Mouse (Mus musculus): ENCODE data around the gene Rab3gap1. TPM values are rescaled to one million over a fixed set of nuclear protein-coding genes. Genes with fewer than 3 reads are reported as not detected.

Gene Rab3gap1
- polyA plus RNA-seq, 1 experiment from 2014 or later, result 17.3 TPM

GRCm38 (mm10) chr1:127899401-127899800 is 30.8 kb downstream of the Rab3gap1 start:
- Histone ChIP-seq H3K4me1 (ENCODE audit: control insufficient read depth, insufficient read depth, low read length) (no peaks in the 10 kb centered on the region), H3K27ac (replicated peaks; ENCODE audit: low read depth, low read length) (no peak overlapping the region), H3K27me3 (ENCODE audit: control insufficient read depth, insufficient read depth, low read length) (no peaks in the 10 kb centered on the region), H3K4me3 (ENCODE audit: low read depth, low read length) (no peak overlapping the region), H3K9me3 (ENCODE audit: control insufficient read depth, low read length) (no peaks in the 10 kb centered on the region), H3K9ac (ENCODE audit: low read length) (no peak overlapping the region), H3K4me2 (ENCODE audit: low read depth, severe bottlenecking) (no peak overlapping the region), H3K36me3 (ENCODE audit: control insufficient read depth, insufficient read depth, low read length) (no peaks in the 10 kb centered on the region)
- DNase-seq (ENCODE audit: low spot score), result no peak
- 95% methylated on average over 1 of the region's 1 CpGs for WGBS
- ATAC-seq (ENCODE audit: insufficient number of reproducible peaks, low FRiP score, low TSS enrichment, low read depth), result no peak

GRCm38 (mm10) chr1:127904774-127905385 is 36.3 kb downstream of the Rab3gap1 start:
- ATAC-seq (ENCODE audit: insufficient number of reproducible peaks, low FRiP score, low TSS enrichment, low read depth) (no peak), DNase-seq (ENCODE audit: low spot score) (no peak)
- no peak overlapping the region for H3K9ac ChIP-seq (ENCODE audit: low read length)
- H3K4me2 ChIP-seq (ENCODE audit: low read depth, severe bottlenecking), result no peak overlapping the region
- H3K27ac ChIP-seq (replicated peaks; ENCODE audit: low read depth, low read length), result no peak overlapping the region
- 84% methylated on average over 2 of the region's 2 CpGs for WGBS
- no peaks in the 10 kb centered on the region for H3K9me3 ChIP-seq (ENCODE audit: control insufficient read depth, low read length)
- H3K27me3 ChIP-seq (ENCODE audit: control insufficient read depth, insufficient read depth, low read length), result no peaks in the 10 kb centered on the region
- H3K4me3 ChIP-seq (ENCODE audit: low read depth, low read length), result no peak overlapping the region
- no peaks in the 10 kb centered on the region for H3K36me3 ChIP-seq (ENCODE audit: control insufficient read depth, insufficient read depth, low read length)
- no peaks in the 10 kb centered on the region for H3K4me1 ChIP-seq (ENCODE audit: control insufficient read depth, insufficient read depth, low read length)

- ATAC-seq (ENCODE audit: insufficient number of reproducible peaks, low FRiP score, low TSS enrichment, low read depth) (no peak), DNase-seq (ENCODE audit: low spot score) (no peak)
- Histone ChIP-seq H3K27ac (replicated peaks; ENCODE audit: low read depth, low read length) (no peak overlapping the region), H3K4me1 (ENCODE audit: control insufficient read depth, insufficient read depth, low read length) (no peaks in the 10 kb centered on the region), H3K36me3 (ENCODE audit: control insufficient read depth, insufficient read depth, low read length) (no peaks in the 10 kb centered on the region), H3K4me2 (ENCODE audit: low read depth, severe bottlenecking) (no peak overlapping the region), H3K4me3 (ENCODE audit: low read depth, low read length) (no peak overlapping the region), H3K27me3 (ENCODE audit: control insufficient read depth, insufficient read depth, low read length) (no peaks in the 10 kb centered on the region), H3K9me3 (ENCODE audit: control insufficient read depth, low read length) (no peaks in the 10 kb centered on the region), H3K9ac (ENCODE audit: low read length) (no peak overlapping the region)
- 95% methylated on average over 4 of the region's 4 CpGs for WGBS
Measured at GRCm38 (mm10) chr1:127913116-127913515, 44.5 kb downstream of the Rab3gap1 start.

GRCm38 (mm10) chr1:127915316-127915715 is 46.7 kb downstream of the Rab3gap1 start:
- ATAC-seq (ENCODE audit: insufficient number of reproducible peaks, low FRiP score, low TSS enrichment, low read depth) (no peak), DNase-seq (ENCODE audit: low spot score) (no peak)
- WGBS, result 85% methylated on average over 6 of the region's 6 CpGs
- no peaks in the 10 kb centered on the region for H3K27me3 ChIP-seq (ENCODE audit: control insufficient read depth, insufficient read depth, low read length)
- no peak overlapping the region for H3K4me2 ChIP-seq (ENCODE audit: low read depth, severe bottlenecking)
- H3K9ac ChIP-seq (ENCODE audit: low read length), result no peak overlapping the region
- no peak overlapping the region for H3K27ac ChIP-seq (replicated peaks; ENCODE audit: low read depth, low read length)
- H3K4me3 ChIP-seq (ENCODE audit: low read depth, low read length), result no peak overlapping the region
- no peaks in the 10 kb centered on the region for H3K9me3 ChIP-seq (ENCODE audit: control insufficient read depth, low read length)
- H3K4me1 ChIP-seq (ENCODE audit: control insufficient read depth, insufficient read depth, low read length), result no peaks in the 10 kb centered on the region
- H3K36me3 ChIP-seq (ENCODE audit: control insufficient read depth, insufficient read depth, low read length), result no peaks in the 10 kb centered on the region

DNA sequence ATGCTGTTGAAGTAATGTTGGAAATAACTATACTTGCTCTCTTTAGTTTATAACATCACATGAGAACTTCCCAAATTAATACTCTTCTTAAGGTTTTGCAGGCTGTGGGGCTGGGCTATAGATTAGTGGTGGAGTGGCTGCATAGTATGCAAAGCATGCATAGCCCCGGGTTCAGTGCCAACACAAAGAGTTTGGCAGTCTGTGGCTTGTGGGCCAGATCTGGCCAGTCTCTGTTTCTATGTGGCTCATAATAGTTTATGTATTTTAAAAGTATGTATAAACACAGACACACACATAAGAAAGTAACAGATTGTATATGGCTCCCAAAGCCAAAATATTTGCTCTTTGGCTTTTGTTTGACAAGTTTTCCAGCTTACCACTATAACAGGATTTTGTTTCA is 47.2 kb downstream of the Rab3gap1 start:
- ATAC-seq (ENCODE audit: insufficient number of reproducible peaks, low FRiP score, low TSS enrichment, low read depth) (no peak), DNase-seq (ENCODE audit: low spot score) (no peak)
- Histone ChIP-seq H3K27ac (replicated peaks; ENCODE audit: low read depth, low read length) (no peak overlapping the region), H3K27me3 (ENCODE audit: control insufficient read depth, insufficient read depth, low read length) (no peaks in the 10 kb centered on the region), H3K4me1 (ENCODE audit: control insufficient read depth, insufficient read depth, low read length) (no peaks in the 10 kb centered on the region), H3K36me3 (ENCODE audit: control insufficient read depth, insufficient read depth, low read length) (no peaks in the 10 kb centered on the region; the same call in 1 of the 2 replicates), H3K9ac (ENCODE audit: low read length) (no peak overlapping the region), H3K4me2 (ENCODE audit: low read depth, severe bottlenecking) (no peak overlapping the region), H3K9me3 (ENCODE audit: control insufficient read depth, low read length) (no peaks in the 10 kb centered on the region), H3K4me3 (ENCODE audit: low read depth, low read length) (no peak overlapping the region)
- WGBS, result 81% methylated on average over 1 of the region's 1 CpGs

DNA sequence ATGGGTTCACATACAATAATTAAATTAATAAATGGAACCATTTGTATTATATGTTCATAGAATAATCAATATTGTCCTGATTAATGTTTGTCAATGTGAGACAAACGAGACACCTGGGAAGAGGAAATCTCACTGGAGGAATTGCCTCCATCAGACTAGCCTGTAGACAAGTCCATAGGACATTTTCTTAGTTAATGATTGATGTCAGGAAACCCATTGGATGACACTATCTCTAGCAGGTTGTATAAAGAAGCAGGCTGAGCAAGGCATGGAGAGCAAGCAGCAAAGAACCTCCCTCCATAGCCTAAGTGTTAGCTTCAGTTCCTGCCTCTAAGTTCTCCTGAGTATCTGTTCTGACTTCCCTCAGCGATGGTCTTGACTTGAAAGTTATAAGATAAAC is 64.8 kb downstream of the Rab3gap1 start:
- Histone ChIP-seq H3K9me3 (ENCODE audit: control insufficient read depth, low read length) (no peaks in the 10 kb centered on the region), H3K4me3 (ENCODE audit: low read depth, low read length) (no peak overlapping the region), H3K9ac (ENCODE audit: low read length) (no peak overlapping the region), H3K27ac (replicated peaks; ENCODE audit: low read depth, low read length) (no peak overlapping the region), H3K36me3 (ENCODE audit: control insufficient read depth, insufficient read depth, low read length) (peaks cover 3% of the 10 kb centered on the region; the same call in 1 of the 2 replicates), H3K4me1 (ENCODE audit: control insufficient read depth, insufficient read depth, low read length) (no peaks in the 10 kb centered on the region), H3K4me2 (ENCODE audit: low read depth, severe bottlenecking) (no peak overlapping the region), H3K27me3 (ENCODE audit: control insufficient read depth, insufficient read depth, low read length) (no peaks in the 10 kb centered on the region)
- ATAC-seq (ENCODE audit: insufficient number of reproducible peaks, low FRiP score, low TSS enrichment, low read depth), result no peak
- 94% methylated on average over 2 of the region's 2 CpGs for WGBS
- DNase-seq (ENCODE audit: low spot score), result no peak

- Histone ChIP-seq H3K9ac (ENCODE audit: low read length) (no peak overlapping the region), H3K4me3 (ENCODE audit: low read depth, low read length) (no peak overlapping the region), H3K27ac (replicated peaks; ENCODE audit: low read depth, low read length) (no peak overlapping the region), H3K9me3 (ENCODE audit: control insufficient read depth, low read length) (no peaks in the 10 kb centered on the region), H3K36me3 (ENCODE audit: control insufficient read depth, insufficient read depth, low read length) (peaks cover 12% of the 10 kb centered on the region; the same call in 1 of the 2 replicates), H3K4me2 (ENCODE audit: low read depth, severe bottlenecking) (no peak overlapping the region), H3K27me3 (ENCODE audit: control insufficient read depth, insufficient read depth, low read length) (no peaks in the 10 kb centered on the region), H3K4me1 (ENCODE audit: control insufficient read depth, insufficient read depth, low read length) (no peaks in the 10 kb centered on the region)
- 93% methylated on average over 5 of the region's 5 CpGs for WGBS
- DNase-seq (ENCODE audit: low spot score), result no peak
- ATAC-seq (ENCODE audit: insufficient number of reproducible peaks, low FRiP score, low TSS enrichment, low read depth), result no peak
Measured at GRCm38 (mm10) chr1:127934322-127934721, 65.7 kb downstream of the Rab3gap1 start.

- no peak overlapping the region for H3K27ac ChIP-seq (replicated peaks; ENCODE audit: low read depth, low read length)
- no peak overlapping the region for H3K9ac ChIP-seq (ENCODE audit: low read length)
- no peaks in the 10 kb centered on the region for H3K9me3 ChIP-seq (ENCODE audit: control insufficient read depth, low read length)
- H3K36me3 ChIP-seq (ENCODE audit: control insufficient read depth, insufficient read depth, low read length), result peaks cover 18% of the 10 kb centered on the region; the same call in 1 of the 2 replicates
- H3K4me3 ChIP-seq (ENCODE audit: low read depth, low read length), result no peak overlapping the region
- 78% methylated on average over 8 of the region's 8 CpGs for WGBS
- no peak overlapping the region for H3K4me2 ChIP-seq (ENCODE audit: low read depth, severe bottlenecking)
- H3K4me1 ChIP-seq (ENCODE audit: control insufficient read depth, insufficient read depth, low read length), result no peaks in the 10 kb centered on the region
- no peak for DNase-seq (ENCODE audit: low spot score)
- H3K27me3 ChIP-seq (ENCODE audit: control insufficient read depth, insufficient read depth, low read length), result no peaks in the 10 kb centered on the region
- ATAC-seq (ENCODE audit: insufficient number of reproducible peaks, low FRiP score, low TSS enrichment, low read depth), result no peak
Measured at GRCm38 (mm10) chr1:127937277-127937676, 68.7 kb downstream of the Rab3gap1 start.

- Histone ChIP-seq H3K9ac (ENCODE audit: low read length) (no peak overlapping the region), H3K36me3 (ENCODE audit: control insufficient read depth, insufficient read depth, low read length) (peaks cover 18% of the 10 kb centered on the region; the same call in 1 of the 2 replicates), H3K4me2 (ENCODE audit: low read depth, severe bottlenecking) (no peak overlapping the region), H3K27ac (replicated peaks; ENCODE audit: low read depth, low read length) (no peak overlapping the region), H3K27me3 (ENCODE audit: control insufficient read depth, insufficient read depth, low read length) (no peaks in the 10 kb centered on the region), H3K4me1 (ENCODE audit: control insufficient read depth, insufficient read depth, low read length) (no peaks in the 10 kb centered on the region), H3K9me3 (ENCODE audit: control insufficient read depth, low read length) (no peaks in the 10 kb centered on the region), H3K4me3 (ENCODE audit: low read depth, low read length) (no peak overlapping the region)
- ATAC-seq (ENCODE audit: insufficient number of reproducible peaks, low FRiP score, low TSS enrichment, low read depth), result no peak
- DNase-seq (ENCODE audit: low spot score), result no peak
- 96% methylated on average over 10 of the region's 10 CpGs for WGBS
Measured at GRCm38 (mm10) chr1:127942231-127942630, 73.7 kb downstream of the Rab3gap1 start.
